Mouse (Mus musculus) CH12.LX (cell line): Measurements from ENCODE around the gene Fn3krp. TPM values are rescaled to one million over a fixed set of nuclear protein-coding genes. Genes with fewer than 3 reads are reported as not detected.

Experiments used
- DNase-seq: peaks from one replicate; pipeline ENCODE4 v3.0.0-alpha.2; 2013; ENCODE audit errors: extremely low read depth
- H3K27ac ChIP-seq: 2 replicates; pipeline ENCODE4 v1.5.1; 2012; ENCODE audit warnings: low read depth, mild to moderate bottlenecking, control low read depth, moderate library complexity; ENCODE audit not compliant: insufficient read depth
- H3K27me3 ChIP-seq: replicated peaks from 2 replicates; pipeline ENCODE3; 2012; ENCODE audit warnings: inconsistent platforms
- H3K36me3 ChIP-seq, 2 experiments: replicated peaks in 1 of 2; 2 replicates each; pipeline versions ENCODE3 to v1.6.1; 2012; ENCODE audit warnings: inconsistent platforms in 1 of 2, low read length in 1 of 2, mild to moderate bottlenecking in 1 of 2, mixed read lengths in 1 of 2, moderate library complexity in 1 of 2; ENCODE audit not compliant: control insufficient read depth in 1 of 2, insufficient read depth in 1 of 2
- H3K4me1 ChIP-seq, 2 experiments: 2 replicates each; pipeline ENCODE4 v1.6.1; 2012; ENCODE audit warnings: inconsistent platforms in 1 of 2, moderate library complexity in 1 of 2; ENCODE audit not compliant: insufficient read depth in 2 of 2, control insufficient read depth in 1 of 2
- H3K4me2 ChIP-seq: 2 replicates; pipeline ENCODE4 v1.6.1; 2012; ENCODE audit warnings: low read depth, mild to moderate bottlenecking, control low read depth; ENCODE audit not compliant: poor library complexity, insufficient read depth, severe bottlenecking
- H3K4me3 ChIP-seq, 3 experiments: fragments of 150-350 bp in 1 of 3; sonication (generic) in 1 of 3; replicated peaks in 1 of 3; 2 replicates each; pipeline versions ENCODE3 to v1.5.1; 2011 to 2012; ENCODE audit warnings: low read depth in 2 of 3, low read length in 2 of 3, mild to moderate bottlenecking in 2 of 3, moderate library complexity in 2 of 3, control low read depth in 1 of 3, improper control_type of control experiment in 1 of 3, inconsistent platforms in 1 of 3, mixed read lengths in 1 of 3; ENCODE audit not compliant: poor library complexity in 1 of 3
- H3K79me2 ChIP-seq: replicated peaks from 2 replicates; pipeline ENCODE4 v1.6.1; 2012; ENCODE audit warnings: mild to moderate bottlenecking, moderate library complexity; ENCODE audit not compliant: control insufficient read depth, poor library complexity, insufficient read depth, severe bottlenecking; ENCODE audit errors: extremely low read depth
- H3K9ac ChIP-seq: 2 replicates; pipeline ENCODE4 v1.6.1; 2012; ENCODE audit warnings: low read depth, mild to moderate bottlenecking, control low read depth, moderate library complexity; ENCODE audit not compliant: insufficient read depth
- H3K9me3 ChIP-seq: replicated peaks from 2 replicates; pipeline ENCODE3; 2012; ENCODE audit warnings: low read length, inconsistent platforms, mixed read lengths
- BHLHE40 ChIP-seq: IDR thresholded peaks from 2 replicates; pipeline ENCODE4 v1.6.1; 2011; ENCODE audit warnings: mild to moderate bottlenecking, low read depth, low read length, improper control_type of control experiment
- ELF1 ChIP-seq: IDR thresholded peaks from 2 replicates; pipeline ENCODE4 v1.6.1; 2014; ENCODE audit warnings: low read depth, mild to moderate bottlenecking, inconsistent platforms, low read length, improper control_type of control experiment
- GABPA ChIP-seq: IDR thresholded peaks from 2 replicates; pipeline ENCODE4 v1.6.1; 2012; ENCODE audit warnings: low read depth, low read length, improper control_type of control experiment, inconsistent platforms; ENCODE audit not compliant: insufficient replicate concordance
- HCFC1 ChIP-seq: IDR thresholded peaks from 2 replicates; pipeline ENCODE4 v1.6.1; 2012; ENCODE audit warnings: low read depth, mild to moderate bottlenecking, inconsistent platforms, low read length, improper control_type of control experiment
- KAT2A ChIP-seq: IDR thresholded peaks from 2 replicates; pipeline ENCODE4 v1.6.1; 2012; ENCODE audit warnings: low read length, improper control_type of control experiment, inconsistent platforms; ENCODE audit not compliant: insufficient replicate concordance
- MAFK ChIP-seq: IDR thresholded peaks from 2 replicates; pipeline ENCODE4 v1.6.1; 2011; ENCODE audit warnings: low read length, improper control_type of control experiment; ENCODE audit not compliant: insufficient replicate concordance
- MAX ChIP-seq: IDR thresholded peaks from 2 replicates; pipeline ENCODE4 v1.6.1; 2011; ENCODE audit warnings: low read length, improper control_type of control experiment
- NELFE ChIP-seq: IDR thresholded peaks from 2 replicates; pipeline ENCODE4 v1.6.1; 2011; ENCODE audit warnings: low read depth, low read length, improper control_type of control experiment
- NRF1 ChIP-seq: IDR thresholded peaks from 2 replicates; pipeline ENCODE4 v1.6.1; 2014; ENCODE audit warnings: low read depth, mild to moderate bottlenecking, inconsistent platforms, low read length, improper control_type of control experiment, moderate library complexity
- UBTF ChIP-seq: IDR thresholded peaks from 2 replicates; pipeline ENCODE4 v1.6.1; 2012; ENCODE audit warnings: low read depth, mild to moderate bottlenecking, inconsistent platforms, low read length, improper control_type of control experiment, moderate library complexity
- USF2 ChIP-seq: conservative IDR thresholded peaks from 2 replicates; pipeline ENCODE4 v1.6.1; 2011; ENCODE audit warnings: low read depth, low read length, improper control_type of control experiment
- ZC3H11A ChIP-seq: IDR thresholded peaks from 2 replicates; pipeline ENCODE4 v1.6.1; 2012; ENCODE audit warnings: low read depth, mild to moderate bottlenecking, inconsistent platforms, low read length, improper control_type of control experiment
- ZMIZ1 ChIP-seq: IDR thresholded peaks from 2 replicates; pipeline ENCODE4 v1.6.1; 2012; ENCODE audit warnings: low read depth, mild to moderate bottlenecking, inconsistent platforms, low read length, improper control_type of control experiment
- ZNF384 ChIP-seq: IDR thresholded peaks from 2 replicates; pipeline ENCODE4 v1.6.1; 2012; ENCODE audit warnings: low read depth, low read length, improper control_type of control experiment, inconsistent platforms
- dilution Hi-C: fragments of 300-500 bp; cut with MboI; formaldehyde crosslinking; loops from 2 replicates; pipeline ENCODE4 v1.14.3; 2020; ENCODE audit warnings: low sequenced_read_pairs; ENCODE audit not compliant: extremely low pct_unique_long_range_greater_than_20kb, extremely low pct_ligation_motif_present
- in situ Hi-C: fragments of 300-500 bp; cut with MboI; formaldehyde crosslinking; loops from 3 replicates; pipeline ENCODE4 v1.14.3; 2019; ENCODE audit warnings: low sequenced_read_pairs, low pct_ligation_motif_present, low pct_unique_long_range_greater_than_20kb, mixed read lengths
- polyA plus RNA-seq: library from polyadenylated mRNA; unstranded; fragments of >175 nt; gene quantifications from 2 replicates; pipeline ENCODE4 v1.2.1, GENCODE M21; 2012; ENCODE audit warnings: low read depth; ENCODE audit not compliant: insufficient read length
- total RNA-seq, 2 experiments: library from RNA; depleted of rRNA; stranded (reverse); fragments of 300-350 nt in 1 of 2; fragments of >200 nt in 1 of 2; gene quantifications; 2 replicates each; pipeline ENCODE4 v1.2.3; 2012 to 2014

The Fn3krp gene
- total and polyA plus RNA-seq, 3 experiments, result 3.6 to 11.2 (median 9.8) TPM

- Histone ChIP-seq H3K27ac (no peak overlapping the region), H3K4me1 (peaks cover 2 to 16% of the 10 kb centered on the region in 2 experiments), H3K36me3 (peaks cover 0 to 13% of the 10 kb centered on the region in 2 experiments)
These were observed 462 bp downstream of the Fn3krp start for GRCm38 (mm10) chr11:121421553-121422173.

GRCm38 (mm10) chr11:121433397-121433796 is 12.2 kb downstream of the Fn3krp start:
- Histone ChIP-seq H3K4me2 (no peak overlapping the region), H3K9ac (no peak overlapping the region), H3K36me3 (peaks cover 7 to 26% of the 10 kb centered on the region in 2 experiments), H3K79me2 (no peaks in the 10 kb centered on the region), H3K4me1 (peaks cover 0 to 7% of the 10 kb centered on the region in 2 experiments; a peak in 2 of 4 replicates), H3K4me3 (no peak overlapping the region), H3K27ac (no peak overlapping the region), H3K9me3 (no peaks in the 10 kb centered on the region), H3K27me3 (no peaks in the 10 kb centered on the region)
- in situ Hi-C loops, result no loop called here
- dilution Hi-C loops, result no loop called here
- DNase-seq, result no peak
- TF ChIP-seq ZNF384, result no peak
- no peak for TF ChIP-seq UBTF
- no peak for TF ChIP-seq USF2
- TF ChIP-seq NRF1, result no peak
- TF ChIP-seq NELFE, result no peak
- TF ChIP-seq MAFK, result no peak
- TF ChIP-seq HCFC1, result no peak
- TF ChIP-seq GABPA, result no peak
- TF ChIP-seq BHLHE40, result no peak
- no peak for TF ChIP-seq ZMIZ1
- no peak for TF ChIP-seq ZC3H11A

More at GRCm38 (mm10) chr11:121421553-121422173, 462 bp downstream of the Fn3krp start:
- in situ Hi-C loops (no loop called here), dilution Hi-C loops (no loop called here)
- peak overlapping the region; percentile 77 to 89 (median 88) for H3K4me3 ChIP-seq
- H3K79me2 ChIP-seq, result no peaks in the 10 kb centered on the region
- H3K9me3 ChIP-seq, result no peaks in the 10 kb centered on the region
- peak overlapping the region; percentile 77 for H3K9ac ChIP-seq
- H3K27me3 ChIP-seq, result no peaks in the 10 kb centered on the region
- peak overlapping the region; percentile 99 for H3K4me2 ChIP-seq
- peak; percentile 5 for DNase-seq
- TF ChIP-seq HCFC1, result no peak; the same call in 1 of the 2 replicates
- TF ChIP-seq MAX, result peak; percentile 8; the same call in 1 of the 2 replicates
- no peak for TF ChIP-seq ZMIZ1
- TF ChIP-seq ELF1, result no peak
- TF ChIP-seq ZNF384, result no peak
- TF ChIP-seq KAT2A, result 0 out of 2 replicates have a peak, but pooled peaks have one; percentile 11
- TF ChIP-seq, all 38 proteins: peak for 2
